Mouse (Mus musculus) MEL (cell line): ENCODE results near the gene Kl. TPM values are rescaled to one million over a fixed set of nuclear protein-coding genes. Genes with fewer than 3 reads are reported as not detected.

Experiments
- DNase-seq: peaks from one replicate; pipeline ENCODE4 v3.0.0; 2011; ENCODE audit warnings: low read depth, low spot score
- H3K27ac ChIP-seq: 2 replicates; pipeline ENCODE4 v1.5.1; 2012; ENCODE audit warnings: low read depth, mild to moderate bottlenecking, control low read depth, low read length, moderate library complexity; ENCODE audit not compliant: control insufficient read depth
- H3K27me3 ChIP-seq, 2 experiments: fragments of 150-350 bp in 1 of 2; sonication (generic) in 1 of 2; 2 replicates each; pipeline ENCODE4 v1.6.1; 2012; ENCODE audit warnings: low read length in 2 of 2, mild to moderate bottlenecking in 2 of 2, improper control_type of control experiment in 1 of 2, moderate library complexity in 1 of 2; ENCODE audit not compliant: insufficient read depth in 2 of 2, control insufficient read depth in 1 of 2
- H3K36me3 ChIP-seq, 2 experiments: 2 replicates each; pipeline ENCODE4 v1.6.1; 2012 to 2014; ENCODE audit warnings: low read length in 2 of 2, improper control_type of control experiment in 1 of 2, inconsistent platforms in 1 of 2, mild to moderate bottlenecking in 1 of 2; ENCODE audit not compliant: insufficient read depth in 2 of 2, control insufficient read depth in 1 of 2
- H3K4me1 ChIP-seq, 2 experiments: fragments of 150-350 bp in 1 of 2; sonication (generic) in 1 of 2; 2 replicates each; pipeline ENCODE4 v1.6.1; 2012; ENCODE audit warnings: low read length in 2 of 2, improper control_type of control experiment in 1 of 2, mild to moderate bottlenecking in 1 of 2; ENCODE audit not compliant: insufficient read depth in 2 of 2, control insufficient read depth in 1 of 2
- H3K4me3 ChIP-seq, 2 experiments: fragments of 150-350 bp in 1 of 2; sonication (generic) in 1 of 2; 2 replicates each; pipeline ENCODE4 v1.5.1; 2012; ENCODE audit warnings: low read depth in 2 of 2, low read length in 2 of 2, mild to moderate bottlenecking in 2 of 2, moderate library complexity in 2 of 2, control low read depth in 1 of 2, improper control_type of control experiment in 1 of 2; ENCODE audit not compliant: control insufficient read depth in 1 of 2, insufficient read depth in 1 of 2
- H3K79me2 ChIP-seq: 2 replicates; pipeline ENCODE4 v1.6.1; 2012; ENCODE audit warnings: mild to moderate bottlenecking, low read length, moderate library complexity; ENCODE audit not compliant: control insufficient read depth, poor library complexity, insufficient read depth
- H3K9ac ChIP-seq: 2 replicates; pipeline ENCODE4 v1.6.1; 2012; ENCODE audit warnings: low read depth, mild to moderate bottlenecking, control low read depth, low read length, moderate library complexity; ENCODE audit not compliant: control insufficient read depth, poor library complexity, severe bottlenecking
- H3K9me3 ChIP-seq: fragments of 150-350 bp; sonication (generic); replicated peaks from 2 replicates; pipeline ENCODE4 v1.6.1; 2012; ENCODE audit warnings: mild to moderate bottlenecking, low read length, improper control_type of control experiment, moderate library complexity; ENCODE audit not compliant: insufficient read depth
- CHD1 ChIP-seq: IDR thresholded peaks from 2 replicates; pipeline ENCODE4 v1.6.1; 2012; ENCODE audit warnings: low read depth, mild to moderate bottlenecking, inconsistent platforms, low read length, improper control_type of control experiment
- CTCF ChIP-seq, 3 experiments: IDR thresholded peaks in 2 of 3; conservative IDR thresholded peaks in 1 of 3; 2 replicates each; pipeline ENCODE4 v1.5.1; 2011 to 2012; ENCODE audit warnings: low read length in 3 of 3, low read depth in 2 of 3, mild to moderate bottlenecking in 2 of 3, improper control_type of control experiment in 1 of 3, inconsistent platforms in 1 of 3, mixed read lengths in 1 of 3, moderate library complexity in 1 of 3; ENCODE audit not compliant: control insufficient read depth in 1 of 3, insufficient read depth in 1 of 3, poor library complexity in 1 of 3, severe bottlenecking in 1 of 3
- E2F4 ChIP-seq: IDR thresholded peaks from 2 replicates; pipeline ENCODE4 v1.6.1; 2011; ENCODE audit warnings: low read depth, low read length, improper control_type of control experiment, borderline replicate concordance
- ELF1 ChIP-seq: IDR thresholded peaks from 2 replicates; pipeline ENCODE4 v1.6.1; 2014; ENCODE audit warnings: low read depth, mild to moderate bottlenecking, inconsistent platforms, low read length, improper control_type of control experiment, moderate library complexity
- GATA1 ChIP-seq: IDR thresholded peaks from 2 replicates; pipeline ENCODE4 v1.6.1; 2011; ENCODE audit warnings: low read depth, low read length, improper control_type of control experiment
- HCFC1 ChIP-seq: IDR thresholded peaks from 2 replicates; pipeline ENCODE4 v1.6.1; 2012; ENCODE audit warnings: low read depth, mild to moderate bottlenecking, inconsistent platforms, low read length, improper control_type of control experiment, moderate library complexity
- KAT2A ChIP-seq: conservative IDR thresholded peaks from 2 replicates; pipeline ENCODE4 v1.6.1; 2012; ENCODE audit warnings: low read depth, low read length, improper control_type of control experiment, inconsistent platforms
- MAFK ChIP-seq: IDR thresholded peaks from 2 replicates; pipeline ENCODE4 v1.6.1; 2011; ENCODE audit warnings: low read depth, mild to moderate bottlenecking, low read length, improper control_type of control experiment, borderline replicate concordance
- MAZ ChIP-seq: IDR thresholded peaks from 2 replicates; pipeline ENCODE4 v1.6.1; 2012; ENCODE audit warnings: low read depth, mild to moderate bottlenecking, inconsistent platforms, low read length, improper control_type of control experiment
- MEF2A ChIP-seq: IDR thresholded peaks from 2 replicates; pipeline ENCODE4 v1.6.1; 2014; ENCODE audit warnings: low read depth, mild to moderate bottlenecking, inconsistent platforms, low read length, improper control_type of control experiment; ENCODE audit not compliant: poor library complexity, insufficient replicate concordance, severe bottlenecking; ENCODE audit errors: extremely low read depth
- MXI1 ChIP-seq: IDR thresholded peaks from 2 replicates; pipeline ENCODE4 v1.6.1; 2011; ENCODE audit warnings: mild to moderate bottlenecking, low read depth, low read length, improper control_type of control experiment
- MYC ChIP-seq: IDR thresholded peaks from 2 replicates; pipeline ENCODE4 v1.6.1; 2011; ENCODE audit warnings: low read depth, mild to moderate bottlenecking, low read length, improper control_type of control experiment, moderate library complexity
- NRF1 ChIP-seq: IDR thresholded peaks from 2 replicates; pipeline ENCODE4 v1.6.1; 2014; ENCODE audit warnings: low read depth, mild to moderate bottlenecking, inconsistent platforms, low read length, improper control_type of control experiment, moderate library complexity; ENCODE audit not compliant: poor library complexity, insufficient read depth, severe bottlenecking
- POLR2AphosphoS5 ChIP-seq: IDR thresholded peaks from 2 replicates; pipeline ENCODE4 v1.6.1; 2012; ENCODE audit warnings: low read depth, borderline replicate concordance, mild to moderate bottlenecking, inconsistent platforms, low read length, moderate library complexity, mixed read lengths
- RAD21 ChIP-seq: IDR thresholded peaks from 2 replicates; pipeline ENCODE4 v1.6.1; 2011; ENCODE audit warnings: mild to moderate bottlenecking, low read depth, low read length, improper control_type of control experiment
- SIN3A ChIP-seq: IDR thresholded peaks from 2 replicates; pipeline ENCODE4 v1.6.1; 2012; ENCODE audit warnings: low read length, improper control_type of control experiment, inconsistent platforms
- TBP ChIP-seq: IDR thresholded peaks from 2 replicates; pipeline ENCODE4 v1.8.0; 2011; ENCODE audit warnings: low read depth, low read length, improper control_type of control experiment
- TCF12 ChIP-seq: IDR thresholded peaks from 2 replicates; pipeline ENCODE4 v1.6.1; 2014; ENCODE audit warnings: low read depth, mild to moderate bottlenecking, inconsistent platforms, low read length, improper control_type of control experiment, moderate library complexity
- USF1 ChIP-seq: IDR thresholded peaks from 2 replicates; pipeline ENCODE4 v1.6.1; 2014; ENCODE audit warnings: low read depth, mild to moderate bottlenecking, inconsistent platforms, low read length, improper control_type of control experiment, moderate library complexity
- ZC3H11A ChIP-seq: IDR thresholded peaks from 2 replicates; pipeline ENCODE4 v1.6.1; 2012; ENCODE audit warnings: low read depth, mild to moderate bottlenecking, inconsistent platforms, low read length, improper control_type of control experiment
- polyA plus RNA-seq, 2 experiments: library from polyadenylated mRNA; stranded (reverse) in 1 of 2; unstranded in 1 of 2; fragments of >175 nt in 1 of 2; fragments of >200 nt in 1 of 2; gene quantifications; 2 replicates each; pipeline versions ENCODE4 v1.2.1 to v1.2.4; 2012; ENCODE audit warnings: low replicate concordance in 2 of 2, low read depth in 1 of 2; ENCODE audit not compliant: insufficient read length in 2 of 2, insufficient read depth in 1 of 2, missing spikeins in 1 of 2
- total RNA-seq: library from RNA; depleted of rRNA; stranded (reverse); fragments of 300-350 nt; gene quantifications from 2 replicates; pipeline ENCODE4 v1.2.3, GENCODE M21; 2012; rRNA removed

Kl gene
- total RNA-seq (not detected in 2 replicates), polyA plus RNA-seq (not detected)

DNA sequence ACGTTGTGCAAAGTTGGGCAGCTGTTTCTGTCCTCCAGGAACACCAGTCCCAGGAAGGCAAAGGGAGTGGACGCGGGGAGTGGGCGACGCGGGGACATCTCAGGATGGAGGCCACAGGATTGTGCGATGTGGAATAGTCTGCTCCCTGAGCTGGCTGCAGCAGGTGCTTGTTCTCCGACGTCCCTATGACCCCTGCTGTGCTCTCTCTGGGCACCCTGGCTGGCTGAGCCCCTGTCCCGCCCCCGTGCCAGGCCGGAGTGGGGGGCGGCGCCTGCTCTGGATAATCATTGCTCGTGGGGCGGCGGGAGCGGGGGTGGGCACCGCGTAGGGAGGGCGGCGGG, at the start of gene Kl:
Gene Kl, plus strand, starts transcription at position 280 of the 341 bp plus-strand sequence.
- no peak within 1 kb of the TSS for H3K9ac ChIP-seq
- H3K27me3 ChIP-seq, result no peaks in the 10 kb centered on the region
- no peak within 1 kb of the TSS for H3K27ac ChIP-seq
- no peak for DNase-seq
- no peaks in the 10 kb centered on the region for H3K9me3 ChIP-seq
- H3K79me2 ChIP-seq, result no peaks in the 10 kb centered on the region
- TF ChIP-seq CTCF (IDR thresholded peaks at IDR 0.05 in 2 of 3, conservative IDR thresholded peaks at IDR 0.05 in 1 of 3; ENCODE audit: control insufficient read depth in 1 of 3, insufficient read depth in 1 of 3, low read depth in 2 of 3, low read length in 3 of 3, poor library complexity in 1 of 3, severe bottlenecking in 1 of 3), result no peak
- TF ChIP-seq ELF1, result no peak
- TF ChIP-seq MYC, result no peak
- TF ChIP-seq RAD21, result no peak
- TF ChIP-seq E2F4, result no peak
- no peak for TF ChIP-seq ZC3H11A
- no peak for TF ChIP-seq NRF1
- no peak for TF ChIP-seq KAT2A
- no peak for TF ChIP-seq HCFC1
- TF ChIP-seq CHD1, result no peak
- no peak within 1 kb of the TSS for H3K4me3 ChIP-seq
- no peaks in the 10 kb centered on the region for H3K4me1 ChIP-seq
- H3K36me3 ChIP-seq, result no peaks in the 10 kb centered on the region

DNA sequence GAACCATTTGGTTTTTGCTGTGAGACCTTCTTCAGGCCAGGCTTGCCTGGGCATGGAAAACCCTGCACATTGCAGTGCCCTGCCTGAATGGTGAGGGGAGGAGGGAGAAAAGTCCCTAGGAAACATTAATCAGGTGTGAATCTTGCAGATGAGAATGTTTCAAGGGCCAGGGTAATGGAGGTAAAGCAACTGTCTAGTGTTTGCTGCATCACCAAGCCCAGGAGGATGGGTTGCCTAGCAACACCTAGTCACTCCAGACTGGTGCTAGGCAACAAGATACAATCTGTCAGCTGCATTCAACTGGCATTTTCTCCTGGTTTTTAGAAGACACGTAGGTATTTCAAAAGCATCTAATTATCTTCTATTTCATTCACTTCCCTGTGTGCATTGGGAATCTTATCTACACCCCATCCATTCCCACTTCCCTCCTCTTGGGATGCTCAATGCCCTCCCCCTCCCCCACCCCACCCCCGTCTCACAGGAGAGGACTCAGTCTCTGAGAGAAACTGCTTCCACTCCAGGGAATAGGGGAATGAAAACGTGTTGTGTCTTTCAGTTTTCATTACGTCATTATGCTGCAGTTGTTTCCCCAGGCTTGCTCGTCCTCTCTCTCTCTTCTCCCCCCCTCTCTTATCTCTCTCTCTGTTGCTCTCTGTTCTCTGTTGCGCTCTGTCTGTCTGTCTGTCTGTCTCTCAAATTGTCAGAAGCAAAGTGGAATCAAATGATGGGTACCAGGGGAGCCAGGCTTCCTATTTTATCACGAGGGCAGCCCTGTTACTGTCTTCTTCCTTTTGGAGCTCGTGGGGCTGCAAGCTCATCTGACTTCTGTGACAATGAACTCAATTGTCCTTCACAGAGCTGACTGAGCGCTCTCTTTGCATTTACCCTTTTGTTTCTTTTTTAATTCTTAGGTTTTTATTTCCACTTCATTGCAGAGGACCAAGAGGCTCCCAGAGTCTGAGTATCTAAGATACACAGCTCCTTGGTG, 46.1 kb upstream of the Kl start:
- Histone ChIP-seq H3K4me1 (no peaks in the 10 kb centered on the region), H3K36me3 (no peaks in the 10 kb centered on the region), H3K4me3 (no peak overlapping the region), H3K9me3 (no peaks in the 10 kb centered on the region), H3K27me3 (no peaks in the 10 kb centered on the region), H3K9ac (no peak overlapping the region), H3K27ac (no peak overlapping the region), H3K79me2 (no peaks in the 10 kb centered on the region)
- no peak for TF ChIP-seq POLR2AphosphoS5
- no peak for TF ChIP-seq TCF12
- TF ChIP-seq NRF1, result no peak
- TF ChIP-seq MAFK, result no peak
- no peak for TF ChIP-seq ELF1
- no peak for TF ChIP-seq MAZ
- TF ChIP-seq SIN3A, result no peak
- TF ChIP-seq CHD1, result no peak
- no peak for TF ChIP-seq KAT2A
- no peak for TF ChIP-seq MEF2A
- no peak for TF ChIP-seq TBP
- no peak for TF ChIP-seq USF1
- no peak for TF ChIP-seq GATA1
- no peak for TF ChIP-seq MXI1
- no peak for DNase-seq
